Mouse (Mus musculus): ENCODE measurements at regions not wholly inside any gene's neighbourhood (a gene's known extent, or its start where the extent isn't known, plus 50 kb on each side); places are given as distances from the start of the nearest gene placed in this dataset.

- no peak for TF ChIP-seq GATA1 (IDR thresholded peaks at IDR 0.05; ENCODE audit: borderline replicate concordance, low read length)
- TF ChIP-seq FLI1 (IDR thresholded peaks at IDR 0.05; ENCODE audit: low read length): no peak
Observed at GRCm38 (mm10) chr7:74757469-74757868, 202.9 kb upstream of the Slco3a1 start.

Measured in megakaryocyte, embryonic 14.5 days (primary cell).